Mouse (Mus musculus) heart, postnatal 0 days (tissue): ENCODE data around the gene Cela3b. TPM values are rescaled to one million over a fixed set of nuclear protein-coding genes. Genes with fewer than 3 reads are reported as not detected.

Experiments
- ATAC-seq: fragments of 200-750 bp; cut with Nextera tagmentation; 2 replicates; pipeline ENCODE4 v1.8.0; 2017; ENCODE audit warnings: low read depth, moderate number of reproducible peaks, moderate library complexity; ENCODE audit not compliant: insufficient read depth
- DNase-seq: peaks from one replicate; pipeline ENCODE4 v3.0.0-alpha.2; 2016; ENCODE audit warnings: low spot score
- H3K27ac ChIP-seq: fragments of 300-500 bp; sonication (generic); 2 replicates; pipeline ENCODE4 v1.5.1; 2014; ENCODE audit warnings: low read depth, mild to moderate bottlenecking
- H3K27me3 ChIP-seq: fragments of 300-500 bp; sonication (generic); 2 replicates; pipeline ENCODE4 v1.6.1; 2014; ENCODE audit warnings: low read length, mixed read lengths; ENCODE audit not compliant: control insufficient read depth, insufficient read depth
- H3K36me3 ChIP-seq: fragments of 300-500 bp; sonication (generic); replicated peaks from 2 replicates; pipeline ENCODE4 v1.6.1; 2014; ENCODE audit warnings: low read length, mixed read lengths; ENCODE audit not compliant: control insufficient read depth, insufficient read depth
- H3K4me1 ChIP-seq: fragments of 300-500 bp; sonication (generic); 2 replicates; pipeline ENCODE4 v1.6.1; 2014; ENCODE audit warnings: antibody characterized with exemption; ENCODE audit not compliant: control insufficient read depth, insufficient read depth
- H3K4me2 ChIP-seq: fragments of 300-500 bp; sonication (generic); 2 replicates; pipeline ENCODE4 v1.6.1; 2014; ENCODE audit warnings: low read depth, mild to moderate bottlenecking, low read length, moderate library complexity
- H3K4me3 ChIP-seq: fragments of 300-500 bp; sonication (generic); 2 replicates; pipeline ENCODE4 v1.5.1; 2014; ENCODE audit warnings: low read depth, low read length
- H3K9ac ChIP-seq: fragments of 300-500 bp; sonication (generic); replicated peaks from 2 replicates; pipeline ENCODE4 v1.6.1; 2014; ENCODE audit warnings: low read depth, low read length, mixed read lengths
- H3K9me3 ChIP-seq: fragments of 300-500 bp; sonication (generic); replicated peaks from 2 replicates; pipeline ENCODE4 v1.6.1; 2016; ENCODE audit warnings: low read length; ENCODE audit not compliant: control insufficient read depth
- CTCF ChIP-seq: IDR thresholded peaks from 2 replicates; pipeline ENCODE4 v1.5.1; 2016; ENCODE audit warnings: antibody characterized with exemption, control low read depth, low read depth
- EP300 ChIP-seq: IDR thresholded peaks from 2 replicates; pipeline ENCODE4 v1.6.1; 2016; ENCODE audit warnings: antibody characterized with exemption, low read depth
- WGBS: fragments of 180-500 bp; shearing (Covaris S2); extraction: QIAGEN DNeasy Blood & Tissue Kit; methylation state at CpG from one replicate; pipeline ENCODE4 v1.1.7; 2014; 5-methylcytosine and 5-hydroxymethylcytosine counted together
- polyA plus RNA-seq: library from polyadenylated mRNA; unstranded; fragments of >200 nt; fragmentation: Nextera tagmentation; extraction: Ambion mirVana; gene quantifications from 2 replicates; pipeline ENCODE4 v1.2.1, GENCODE M21; 2015
- total RNA-seq: library from RNA; depleted of rRNA; stranded (reverse); fragments of >200 nt; gene quantifications from 2 replicates; pipeline ENCODE4 v1.2.3, GENCODE M21; 2014; ENCODE audit warnings: low replicate concordance

The Cela3b gene
- total and polyA plus RNA-seq, 2 experiments from 2014 or later: not detected

GRCm38 (mm10) chr4:137468260-137469080 is 38.1 kb upstream of the Cela3b start, which contains the start of gene Hspg2:
Gene Hspg2 (plus strand): TSS chr4:137468769.
- Histone ChIP-seq H3K27ac (peak within 1 kb of the TSS; percentile 91), H3K9me3 (no peaks in the 10 kb centered on the region), H3K4me3 (peak within 1 kb of the TSS; percentile 79), H3K4me2 (peak within 1 kb of the TSS; percentile 88), H3K36me3 (no peaks in the 10 kb centered on the region), H3K27me3 (no peaks in the 10 kb centered on the region), H3K4me1 (peaks cover 50% of the 10 kb centered on the region), H3K9ac (peak within 1 kb of the TSS; percentile 89)
- ATAC-seq: peak; percentile 84
- TF ChIP-seq EP300 (peak; percentile 28; the same call in 1 of the 2 replicates), CTCF (no peak; the same call in 1 of the 2 replicates)
- DNase-seq: peak; percentile 95
- 1% methylated on average over 62 of the region's 72 CpGs for WGBS

GRCm38 (mm10) chr4:137467525-137467924 is 37.2 kb upstream of the Cela3b start:
- H3K9ac ChIP-seq: no peak overlapping the region
- ATAC-seq (no peak), DNase-seq (no peak)
- TF ChIP-seq CTCF: no peak
- no peak for TF ChIP-seq EP300
- no peaks in the 10 kb centered on the region for H3K36me3 ChIP-seq
- H3K9me3 ChIP-seq: no peaks in the 10 kb centered on the region
- 67% methylated on average over 2 of the region's 2 CpGs for WGBS
- H3K27me3 ChIP-seq: no peaks in the 10 kb centered on the region
- H3K4me2 ChIP-seq: no peak overlapping the region
- H3K4me3 ChIP-seq: no peak overlapping the region
- peaks cover 41% of the 10 kb centered on the region for H3K4me1 ChIP-seq
- peak overlapping the region; percentile 77 for H3K27ac ChIP-seq

- Histone ChIP-seq H3K27me3 (no peaks in the 10 kb centered on the region), H3K9me3 (no peaks in the 10 kb centered on the region), H3K9ac (no peak overlapping the region), H3K27ac (peak overlapping the region; percentile 77), H3K4me1 (peaks cover 41% of the 10 kb centered on the region), H3K4me2 (no peak overlapping the region), H3K36me3 (no peaks in the 10 kb centered on the region), H3K4me3 (no peak overlapping the region)
- ATAC-seq: peak; percentile 21
- TF ChIP-seq CTCF (no peak), EP300 (0 out of 2 replicates have a peak, but pooled peaks have one; percentile 53)
- 43% methylated on average over 4 of the region's 4 CpGs for WGBS
- no peak for DNase-seq
Observed at GRCm38 (mm10) chr4:137466991-137467390, 36.7 kb upstream of the Cela3b start.

GRCm38 (mm10) chr4:137465125-137465787 is 34.9 kb upstream of the Cela3b start:
- Histone ChIP-seq H3K4me1 (peaks cover 25% of the 10 kb centered on the region), H3K9me3 (no peaks in the 10 kb centered on the region), H3K27me3 (no peaks in the 10 kb centered on the region), H3K36me3 (no peaks in the 10 kb centered on the region), H3K4me2 (no peak overlapping the region), H3K27ac (peak overlapping the region; percentile 77), H3K4me3 (no peak overlapping the region), H3K9ac (peak overlapping the region; percentile 34; the same call in 1 of the 2 replicates)
- TF ChIP-seq EP300: 0 out of 2 replicates have a peak, but pooled peaks have one; percentile 56
- TF ChIP-seq CTCF: no peak
- 47% methylated on average over 13 of the region's 13 CpGs for WGBS
- ATAC-seq (no peak), DNase-seq (no peak)

- H3K9ac ChIP-seq: no peak overlapping the region
- DNase-seq (no peak), ATAC-seq (no peak)
- H3K4me2 ChIP-seq: no peak overlapping the region
- TF ChIP-seq CTCF (no peak), EP300 (no peak)
- peaks cover 8% of the 10 kb centered on the region for H3K4me1 ChIP-seq
- H3K27ac ChIP-seq: peak overlapping the region; percentile 71; the same call in 1 of the 2 replicates
- H3K36me3 ChIP-seq: no peaks in the 10 kb centered on the region
- 64% methylated on average over 16 of the region's 16 CpGs for WGBS
- H3K9me3 ChIP-seq: no peaks in the 10 kb centered on the region
- H3K27me3 ChIP-seq: no peaks in the 10 kb centered on the region
- no peak overlapping the region for H3K4me3 ChIP-seq
Observed at GRCm38 (mm10) chr4:137461981-137462690, 31.8 kb upstream of the Cela3b start.
